Mouse (Mus musculus): ENCODE measurements around the gene Krt12. TPM values are rescaled to one million over a fixed set of nuclear protein-coding genes. Genes with fewer than 3 reads are reported as not detected.

Gene Krt12
- not detected for total RNA-seq (2023)

DNA sequence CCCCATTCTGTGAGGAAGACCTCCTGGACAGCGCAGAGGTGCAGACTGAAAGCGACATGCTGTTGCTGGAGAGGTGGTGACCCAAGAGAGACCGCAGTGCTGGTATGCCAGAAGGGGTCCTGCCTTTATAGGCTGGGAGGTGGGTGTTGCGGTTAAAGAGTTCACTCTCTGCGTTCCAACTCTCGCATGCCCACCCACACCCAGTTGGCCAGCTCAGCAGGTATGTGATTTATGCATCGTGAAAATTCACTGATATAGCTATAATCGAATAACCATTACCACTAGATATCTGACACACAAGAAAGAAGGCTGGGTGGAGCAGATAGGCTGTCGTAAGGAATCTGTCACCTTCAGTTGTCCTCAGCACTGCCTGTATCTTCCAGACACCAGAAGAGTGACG, at the start of gene Krt12:
Gene Krt12 (minus strand): TSS at position 101 of the 400 bp plus-strand sequence.

DNA sequence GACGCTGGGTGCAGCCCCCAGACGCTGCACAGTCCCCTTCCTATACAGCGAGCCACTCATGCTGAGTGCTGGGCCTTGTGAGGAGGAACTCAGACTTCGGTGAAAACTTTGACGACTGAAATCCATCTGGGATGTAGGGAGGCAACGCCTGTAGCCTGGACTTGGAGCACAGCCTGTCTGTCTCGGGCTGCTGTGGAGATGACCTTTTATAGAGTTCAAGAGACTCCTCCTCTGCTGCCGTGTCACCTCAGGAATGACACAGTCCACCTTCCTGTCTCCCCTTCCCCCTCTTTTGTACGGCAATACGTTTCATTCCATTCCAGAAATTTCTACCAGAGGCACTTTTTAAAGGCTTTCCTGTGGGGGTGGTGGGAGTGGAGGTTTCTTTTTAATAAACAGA, 15.9 kb upstream of the Krt12 start, which contains the start of gene Krt20:
Gene Krt20 (minus strand): TSS at position 179 of the 400 bp plus-strand sequence.

DNA sequence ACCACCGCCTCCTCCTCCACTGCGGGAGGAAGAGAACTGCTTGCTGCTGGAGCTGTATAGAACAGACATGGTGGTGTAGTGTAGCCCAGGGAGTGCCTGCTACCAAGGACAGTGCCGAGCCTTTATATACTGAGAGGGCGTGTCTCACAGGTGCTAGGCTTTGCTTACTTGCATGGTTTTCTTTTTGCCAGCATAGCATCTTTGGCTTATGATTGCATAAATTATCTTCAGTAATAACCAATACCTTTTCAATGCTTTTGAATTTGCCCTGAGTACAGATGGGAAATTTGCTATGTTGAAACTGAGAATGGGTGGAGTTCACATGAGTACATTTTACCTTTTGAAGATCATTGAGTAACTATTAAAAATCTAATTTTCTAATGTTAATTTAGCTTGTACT, 32.8 kb downstream of the Krt12 start, which contains the start of gene Krt10:
Gene Krt10 (minus strand): TSS at position 101 of the 400 bp plus-strand sequence.

GRCm38 (mm10) chr11:99374803-99375202, 47.3 kb downstream of the Krt12 start, which contains the start of gene Krt28:
Krt28 (minus strand) TSS chr11:99374903.

Other genes with a start within 250 kb of the Krt12 start
- gene Smarce1, start 191.2 kb downstream of the Krt12 start, total RNA-seq (2023): 159 TPM
- gene Krt222, start 178.2 kb downstream of the Krt12 start, total RNA-seq (2023): 0.24 TPM
- gene Krt24, start 137.0 kb downstream of the Krt12 start, total RNA-seq (2023): not detected
- not detected for gene Krt25, start 99.3 kb downstream of the Krt12 start, total RNA-seq (2023)
- gene Krt26, start 84.3 kb downstream of the Krt12 start, total RNA-seq (2023): not detected
- not detected for gene Krt27, start 71.2 kb downstream of the Krt12 start, total RNA-seq (2023)
- gene Krt28, start 47.4 kb downstream of the Krt12 start, total RNA-seq (2023): not detected
- gene Krt10, start 32.9 kb downstream of the Krt12 start, total RNA-seq (2023): 1.2 TPM
- not detected for gene Krt20, start 15.9 kb upstream of the Krt12 start, total RNA-seq (2023)
- gene Krt23, start 70.9 kb upstream of the Krt12 start, total RNA-seq (2023): not detected
- gene Krt39, start 99.1 kb upstream of the Krt12 start, total RNA-seq (2023): not detected
- not detected for gene Krt40, start 120.9 kb upstream of the Krt12 start, total RNA-seq (2023)
- gene Krtap3-3, start 128.6 kb upstream of the Krt12 start, total RNA-seq (2023): not detected
- not detected for gene Krtap3-2, start 134.6 kb upstream of the Krt12 start, total RNA-seq (2023)
- gene Gm11939, start 137.2 kb upstream of the Krt12 start, total RNA-seq (2023): not detected
- not detected for gene Krtap3-1, start 144.4 kb upstream of the Krt12 start, total RNA-seq (2023)
- not detected for gene Krtap1-5, start 158.8 kb upstream of the Krt12 start, total RNA-seq (2023)
- not detected for gene Krtap1-4, start 161.4 kb upstream of the Krt12 start, total RNA-seq (2023)
- gene Krtap1-3, start 169.1 kb upstream of the Krt12 start, total RNA-seq (2023): not detected
- not detected for gene Krtap9-3, start 175.8 kb upstream of the Krt12 start, total RNA-seq (2023)
- gene Gm11938, start 181.0 kb upstream of the Krt12 start, total RNA-seq (2023): not detected
- gene Gm11937, start 187.9 kb upstream of the Krt12 start, total RNA-seq (2023): not detected
- gene Krtap2-4, start 192.6 kb upstream of the Krt12 start, total RNA-seq (2023): not detected
- gene Gm11562, start 198.2 kb upstream of the Krt12 start, total RNA-seq (2023): not detected
- gene Krtap4-1, start 206.0 kb upstream of the Krt12 start, total RNA-seq (2023): not detected
- gene Krtap4-2, start 212.8 kb upstream of the Krt12 start, total RNA-seq (2023): not detected
- gene Krtap4-7, start 221.8 kb upstream of the Krt12 start, total RNA-seq (2023): not detected
- not detected for gene Gm11555, start 228.0 kb upstream of the Krt12 start, total RNA-seq (2023)
- not detected for gene Gm11563, start 236.7 kb upstream of the Krt12 start, total RNA-seq (2023)
- not detected for gene Krtap4-6, start 243.7 kb upstream of the Krt12 start, total RNA-seq (2023)